Mouse (Mus musculus) activated CD4-positive, CD25-positive, alpha-beta regulatory T cell, adult 4 months (primary cell): ENCODE results near the gene Rab40c. TPM values are rescaled to one million over a fixed set of nuclear protein-coding genes. Genes with fewer than 3 reads are reported as not detected.
"Not testable (repeated sequence)": the region's sequence is repeated elsewhere in the genome, so short reads cannot be mapped to it uniquely, and the experiment has no call there.

Experiments
- ATAC-seq: one replicate; pipeline ENCODE4 v1.8.0; 2017
- polyA plus RNA-seq, 2 experiments: library from polyadenylated mRNA; unstranded; fragments of 100-300 nt; shearing (Covaris generic); gene quantifications; one replicate each; pipeline ENCODE4 v1.2.1; 2017

Rab40c gene
- polyA plus RNA-seq, 2 experiments from 2014 or later, result 5.1 to 5.6 TPM

DNA sequence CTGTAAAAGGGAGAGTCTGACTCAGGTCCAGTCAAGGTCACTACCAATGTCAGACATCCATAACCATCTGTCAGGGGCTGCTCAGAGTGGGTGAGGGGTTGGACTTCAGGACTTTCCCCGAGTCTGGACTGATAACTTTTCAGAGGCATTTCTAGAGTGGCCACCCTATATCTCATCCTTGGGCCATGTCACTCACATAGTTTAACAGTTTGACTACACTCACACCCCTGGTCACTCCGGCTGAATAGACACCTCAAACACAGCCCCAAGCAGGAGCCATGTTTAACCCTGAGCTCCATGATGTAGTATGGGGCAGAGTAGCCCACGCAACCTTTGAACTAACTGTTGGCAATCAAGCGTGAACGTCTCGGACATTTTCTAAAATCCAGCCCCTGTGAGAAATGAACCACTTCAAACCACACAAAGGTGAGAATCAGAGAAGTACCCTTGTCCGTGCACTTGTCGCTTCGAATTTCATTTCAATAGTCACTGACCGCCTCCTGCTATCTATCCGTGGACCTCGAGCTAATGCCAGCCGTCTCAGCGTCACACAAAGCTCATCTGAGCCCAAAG, 45.3 kb downstream of the Rab40c start:
- no peak for ATAC-seq

DNA sequence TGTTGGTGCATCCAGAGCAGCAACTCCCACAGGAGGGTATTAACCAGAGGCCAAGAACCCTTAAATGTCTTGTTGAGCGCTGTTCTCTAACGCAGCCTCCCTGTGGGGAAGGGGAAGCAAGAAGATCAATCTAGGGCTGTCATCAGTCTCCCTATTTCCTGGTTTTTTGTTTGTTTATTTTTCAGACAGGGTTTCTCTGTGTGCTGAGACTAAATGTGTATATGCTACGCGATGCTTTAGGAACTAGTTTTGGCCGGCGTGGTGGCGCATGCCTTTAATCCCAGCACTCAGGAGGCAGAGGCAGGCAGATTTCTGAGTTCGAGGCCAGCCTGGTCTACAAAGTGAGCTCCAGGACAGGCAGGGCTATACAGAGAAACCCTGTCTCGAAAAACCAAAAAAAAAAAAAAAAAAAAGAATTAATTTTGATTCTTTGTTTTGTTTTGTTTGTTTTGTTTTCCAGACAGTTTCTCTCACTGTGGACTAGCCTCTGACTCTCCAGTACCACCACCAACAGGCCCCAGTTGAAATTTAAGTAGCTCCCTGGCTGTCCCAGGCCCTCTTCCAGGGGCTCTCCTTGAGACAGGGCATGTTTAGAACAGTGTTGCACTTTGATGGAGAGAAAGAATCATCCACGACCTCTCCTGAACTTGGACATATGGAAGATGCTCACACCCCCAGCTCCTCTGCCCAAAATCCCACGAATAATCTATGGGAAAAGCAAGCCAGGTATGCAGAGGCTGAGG, 46.0 kb downstream of the Rab40c start:
- no peak for ATAC-seq

DNA sequence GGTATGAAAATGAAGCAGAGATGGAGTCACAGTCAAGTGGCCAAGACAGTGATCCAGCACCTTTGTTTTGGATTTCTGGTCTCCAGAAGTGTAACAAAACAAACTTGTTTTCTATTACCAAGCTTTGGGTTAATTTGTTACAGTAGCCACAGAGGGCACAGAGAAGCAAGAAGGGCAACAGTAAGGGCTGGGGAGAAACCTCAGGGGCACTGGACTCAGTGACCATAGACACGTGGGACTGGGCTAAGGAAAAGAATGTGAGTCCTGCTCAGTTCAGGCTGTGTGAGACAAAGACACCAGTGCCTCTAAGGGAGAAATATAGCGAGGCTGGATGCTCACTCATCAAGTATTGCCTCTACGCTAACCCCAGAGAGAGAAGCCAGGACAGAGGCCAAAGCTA, 46.9 kb downstream of the Rab40c start:
- no peak for ATAC-seq

DNA sequence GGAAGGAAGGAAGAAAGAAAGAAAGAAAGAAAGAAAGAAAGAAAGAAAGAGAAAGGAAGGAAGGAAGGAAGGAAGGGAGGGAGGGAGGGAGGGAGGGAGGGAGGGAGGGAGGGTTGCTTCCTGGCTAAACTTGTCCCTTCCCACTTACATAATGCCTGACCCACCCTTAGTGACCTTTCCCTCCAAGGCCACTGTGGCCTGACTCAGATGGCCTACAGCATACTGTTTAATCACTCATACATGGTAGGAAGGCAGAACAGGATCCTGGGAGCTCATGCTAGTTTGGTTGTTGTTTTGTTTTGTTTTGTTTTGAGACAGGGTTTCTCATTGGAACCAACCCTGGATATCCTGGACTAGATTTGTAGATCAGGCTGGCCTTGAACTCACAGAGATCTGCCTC, 48.0 kb downstream of the Rab40c start:
- ATAC-seq, result not testable (repeated sequence)

DNA sequence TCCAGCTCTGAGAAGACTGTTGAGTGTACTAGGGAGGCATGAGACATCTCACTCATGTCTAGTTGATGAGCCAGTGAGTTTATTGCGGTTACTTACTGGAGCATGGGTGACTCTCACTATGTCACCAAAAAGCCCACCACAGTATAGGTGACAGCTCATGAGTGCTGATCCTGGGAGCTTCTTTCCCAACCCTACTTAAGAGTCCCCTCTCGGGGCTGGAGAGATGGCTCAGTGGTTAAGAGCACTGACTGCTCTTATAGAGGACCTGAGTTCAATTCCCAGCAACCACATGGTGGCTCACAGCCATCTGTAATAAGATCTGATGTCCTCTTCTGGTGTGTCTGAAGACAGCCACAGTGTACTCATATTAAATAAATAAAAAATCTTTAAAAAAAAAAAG, 49.6 kb downstream of the Rab40c start:
- ATAC-seq, result no peak

DNA sequence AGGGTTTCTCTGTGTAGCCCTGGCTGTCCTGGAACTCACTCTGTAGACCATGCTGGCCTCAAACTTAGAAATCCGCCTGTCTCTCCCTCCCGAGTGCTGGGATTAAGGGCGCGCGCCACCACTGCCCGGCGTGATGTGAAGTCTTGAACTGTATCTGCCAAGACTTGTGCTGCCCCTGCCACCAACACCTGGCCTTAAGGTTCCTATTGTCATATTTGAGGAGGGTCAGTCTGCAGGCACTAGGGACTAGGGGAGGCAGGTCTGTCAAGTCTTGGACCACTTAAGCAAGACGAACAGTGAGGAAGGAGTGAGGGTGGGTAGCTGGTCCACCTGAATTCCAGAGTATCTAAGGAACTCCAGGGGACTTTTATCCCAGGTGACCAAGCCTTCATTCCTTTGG, 50.0 kb downstream of the Rab40c start:
- no peak for ATAC-seq

DNA sequence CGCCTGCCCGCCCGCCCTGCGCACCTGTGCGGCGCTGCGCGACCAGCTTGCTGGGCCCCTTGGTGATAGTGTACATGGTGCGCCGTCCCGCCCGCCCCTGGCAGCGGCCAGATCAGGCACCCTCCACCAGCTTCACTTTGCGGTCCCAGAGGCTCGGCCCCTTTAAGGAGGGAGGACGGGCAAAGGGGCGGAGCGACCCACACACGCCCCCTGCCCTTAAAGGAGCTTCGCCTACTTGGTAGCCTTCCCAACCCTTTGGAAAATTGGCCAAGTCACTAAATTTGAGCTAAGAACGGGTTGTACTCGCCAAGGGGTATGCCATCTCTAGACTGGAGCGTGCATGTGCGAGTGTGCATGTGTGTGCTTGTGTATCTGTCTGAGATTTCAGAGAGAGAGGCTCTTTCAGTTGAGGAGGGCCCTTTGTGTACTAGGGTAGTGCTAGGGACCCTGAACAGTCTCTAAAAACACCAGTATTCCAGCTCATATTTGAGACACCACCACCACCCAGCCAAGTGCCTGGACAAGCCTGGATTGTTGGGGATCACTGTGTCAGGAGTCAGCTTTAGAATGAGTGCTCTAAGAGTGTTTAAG, 50.8 kb downstream of the Rab40c start, which contains the start of gene Mcrip2:
Mcrip2 (minus strand) TSS at position 164 of the 591 bp plus-strand sequence.
- ATAC-seq, result peak; percentile 73

DNA sequence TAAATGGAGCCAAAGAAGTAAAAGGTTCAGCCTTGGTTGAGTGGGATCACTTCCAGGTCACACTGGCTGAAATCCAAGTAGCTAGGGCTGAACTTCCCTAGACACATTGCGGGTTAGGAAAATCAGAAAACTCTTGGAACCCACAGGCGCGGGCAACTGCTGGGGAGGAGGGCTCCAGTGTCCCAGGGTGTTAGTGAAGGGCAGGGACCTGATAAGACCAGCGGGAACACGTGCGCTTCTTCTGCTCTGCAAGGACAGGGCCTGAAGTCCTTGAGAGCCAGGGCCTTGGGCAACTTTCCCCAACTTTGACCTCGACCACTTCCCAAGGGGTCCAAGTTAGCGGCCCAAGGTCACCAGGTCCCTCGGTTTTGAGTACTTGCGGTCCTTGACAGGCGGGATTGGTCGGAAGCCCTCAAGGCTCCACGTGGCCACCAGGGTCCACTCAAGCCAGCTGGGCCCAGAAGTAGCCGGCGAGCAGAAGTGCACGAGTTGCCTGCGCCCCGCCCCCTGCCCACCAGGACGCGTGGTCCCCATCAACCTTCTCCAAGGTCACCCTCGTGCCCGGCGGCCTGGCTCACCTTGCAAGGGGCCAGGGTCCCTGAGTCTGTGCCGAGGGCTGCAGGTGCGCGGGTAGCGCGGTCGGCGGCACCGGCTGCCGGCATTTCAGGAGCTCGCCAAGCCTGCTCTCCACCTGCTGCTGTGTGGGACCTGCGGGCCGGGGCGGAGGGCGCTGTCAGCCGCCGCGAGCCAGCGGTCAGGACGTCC, 51.5 kb downstream of the Rab40c start:
- no peak for ATAC-seq

DNA sequence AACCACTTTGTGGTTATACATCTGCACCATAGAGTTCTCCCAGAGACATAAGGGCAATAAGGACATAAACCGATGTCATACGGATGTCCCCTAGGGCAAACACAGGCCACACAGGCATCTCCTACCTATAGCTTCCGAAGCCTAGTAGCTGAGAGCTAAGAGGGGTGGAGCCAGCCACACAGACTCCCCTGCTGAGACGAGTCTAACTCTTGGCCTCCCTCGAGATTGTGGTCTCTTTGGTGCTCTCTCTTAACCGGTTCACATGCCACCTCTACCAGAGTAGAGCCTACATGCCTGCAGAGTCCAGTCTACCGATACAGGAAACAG, 52.1 kb downstream of the Rab40c start:
- ATAC-seq, result no peak

DNA sequence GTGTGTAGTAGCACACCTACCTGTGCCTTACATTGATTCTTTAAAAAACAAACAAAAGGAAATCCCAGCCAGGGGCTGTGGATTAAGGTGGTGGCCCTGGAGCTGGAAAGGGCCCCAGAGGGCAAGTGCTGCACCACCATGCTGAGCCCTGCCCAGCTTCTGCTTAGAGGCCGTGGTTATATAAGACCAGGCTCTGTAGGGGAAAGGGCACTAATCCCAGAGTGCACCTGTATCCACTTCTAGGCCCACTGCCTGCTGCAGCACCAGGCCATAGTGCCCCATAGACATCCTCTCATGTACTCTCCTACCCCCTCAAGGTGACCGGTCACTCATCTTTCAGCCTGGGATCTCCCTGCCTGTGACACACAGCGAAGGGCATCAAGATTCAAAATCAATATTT, 53.4 kb downstream of the Rab40c start:
- no peak for ATAC-seq

DNA sequence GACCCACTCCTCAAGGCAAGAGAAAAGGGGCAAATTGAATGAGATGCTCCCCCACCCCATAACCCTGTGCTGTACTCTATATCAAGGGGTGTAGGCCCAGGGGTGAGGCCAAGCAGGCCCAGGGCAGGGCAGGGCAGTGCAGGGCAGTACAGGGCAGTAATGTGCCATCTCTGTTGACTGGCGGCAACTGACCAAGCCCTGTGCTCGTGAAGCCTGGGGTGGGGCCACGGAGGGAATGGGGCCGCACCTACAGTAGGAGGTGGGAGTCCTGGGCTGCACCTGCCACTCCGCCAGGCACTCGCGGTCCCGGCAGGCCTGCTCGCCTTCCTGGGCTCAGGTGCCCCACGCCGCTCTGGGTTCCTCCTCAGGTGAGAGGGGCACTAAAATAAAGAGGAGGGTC, 54.2 kb downstream of the Rab40c start:
- ATAC-seq, result no peak

DNA sequence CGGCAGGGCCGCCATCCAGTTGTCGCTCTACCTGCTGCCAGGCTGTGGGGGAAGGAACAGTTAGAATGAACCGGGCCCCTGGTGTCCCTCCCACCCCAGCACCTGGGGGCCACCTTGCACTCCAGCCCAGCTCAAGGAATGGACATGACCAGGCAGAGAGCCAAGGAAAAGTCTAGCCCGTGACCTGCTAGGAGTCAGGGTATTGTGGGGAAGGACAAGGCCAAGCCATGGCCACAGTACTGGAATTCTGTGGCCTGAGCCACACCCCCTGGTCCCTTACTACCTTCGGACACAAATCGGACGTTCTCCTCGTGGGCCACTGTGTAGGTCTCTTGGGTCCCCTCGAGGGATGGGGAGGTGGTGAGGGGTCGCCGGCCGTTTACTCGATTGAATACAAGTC, 55.2 kb downstream of the Rab40c start:
- ATAC-seq, result no peak

DNA sequence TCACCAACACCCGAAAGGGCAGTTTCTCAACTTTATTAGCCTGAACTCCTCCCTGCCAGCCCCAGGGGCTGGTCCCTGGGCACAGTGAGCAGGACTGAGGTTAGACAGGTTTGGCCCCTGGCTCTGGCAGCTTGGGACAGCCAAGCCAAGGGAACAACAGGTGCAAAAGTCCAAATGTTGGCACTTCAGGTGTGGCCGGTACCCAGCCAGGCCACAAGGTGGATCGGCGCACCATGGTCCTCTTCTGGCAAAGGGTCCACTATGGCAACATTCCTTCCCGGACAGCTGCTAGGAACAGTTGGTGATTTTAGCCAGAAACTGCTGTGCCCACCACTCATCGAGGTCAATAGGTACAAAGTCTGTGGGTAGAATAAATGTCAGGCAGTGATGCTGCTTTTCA, 55.8 kb downstream of the Rab40c start:
- ATAC-seq, result no peak

DNA sequence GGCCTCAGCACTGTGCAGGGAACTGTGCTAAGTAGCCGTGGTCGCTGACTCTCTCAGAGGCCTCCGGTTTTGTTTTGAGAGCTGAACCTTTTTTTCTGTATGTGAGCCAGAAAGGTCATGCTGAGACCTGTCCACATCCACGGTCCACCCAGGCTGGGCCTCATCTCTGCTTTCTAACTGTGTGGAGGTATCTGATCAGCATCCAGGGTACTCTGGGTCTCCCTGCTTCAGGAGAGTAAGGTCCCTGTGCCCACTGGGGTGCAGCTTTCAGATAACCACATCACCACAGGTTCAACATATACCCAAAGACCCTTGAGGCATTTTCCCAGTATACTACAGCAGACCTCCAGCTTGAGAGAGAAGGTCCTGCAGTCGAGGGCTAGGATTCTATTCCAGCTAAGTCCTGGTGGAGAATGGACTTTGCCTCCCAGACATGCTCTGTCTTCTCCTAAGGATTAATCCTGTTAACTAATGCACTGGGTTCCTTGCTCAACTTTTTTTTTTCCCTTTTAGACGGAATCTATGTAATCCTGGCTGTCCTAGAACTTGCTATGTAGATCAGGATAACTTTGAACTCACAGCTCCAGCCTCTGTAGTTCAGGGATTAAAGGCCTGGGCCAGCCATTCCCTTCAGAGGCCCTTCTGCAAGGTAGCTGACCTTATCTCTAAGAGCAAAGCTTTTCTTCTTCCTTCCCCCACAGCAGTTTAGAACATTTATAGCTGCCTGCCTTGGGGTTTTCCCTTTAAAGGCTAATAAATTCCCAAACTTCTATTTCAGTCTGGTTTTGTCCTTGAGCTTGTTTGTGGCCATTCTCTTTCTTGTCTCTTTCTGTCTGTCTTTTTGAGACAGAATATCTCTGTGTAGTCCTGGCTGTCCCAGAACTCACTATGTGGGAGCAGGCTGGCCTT, 57.6 kb downstream of the Rab40c start:
- peak; percentile 4 for ATAC-seq

DNA sequence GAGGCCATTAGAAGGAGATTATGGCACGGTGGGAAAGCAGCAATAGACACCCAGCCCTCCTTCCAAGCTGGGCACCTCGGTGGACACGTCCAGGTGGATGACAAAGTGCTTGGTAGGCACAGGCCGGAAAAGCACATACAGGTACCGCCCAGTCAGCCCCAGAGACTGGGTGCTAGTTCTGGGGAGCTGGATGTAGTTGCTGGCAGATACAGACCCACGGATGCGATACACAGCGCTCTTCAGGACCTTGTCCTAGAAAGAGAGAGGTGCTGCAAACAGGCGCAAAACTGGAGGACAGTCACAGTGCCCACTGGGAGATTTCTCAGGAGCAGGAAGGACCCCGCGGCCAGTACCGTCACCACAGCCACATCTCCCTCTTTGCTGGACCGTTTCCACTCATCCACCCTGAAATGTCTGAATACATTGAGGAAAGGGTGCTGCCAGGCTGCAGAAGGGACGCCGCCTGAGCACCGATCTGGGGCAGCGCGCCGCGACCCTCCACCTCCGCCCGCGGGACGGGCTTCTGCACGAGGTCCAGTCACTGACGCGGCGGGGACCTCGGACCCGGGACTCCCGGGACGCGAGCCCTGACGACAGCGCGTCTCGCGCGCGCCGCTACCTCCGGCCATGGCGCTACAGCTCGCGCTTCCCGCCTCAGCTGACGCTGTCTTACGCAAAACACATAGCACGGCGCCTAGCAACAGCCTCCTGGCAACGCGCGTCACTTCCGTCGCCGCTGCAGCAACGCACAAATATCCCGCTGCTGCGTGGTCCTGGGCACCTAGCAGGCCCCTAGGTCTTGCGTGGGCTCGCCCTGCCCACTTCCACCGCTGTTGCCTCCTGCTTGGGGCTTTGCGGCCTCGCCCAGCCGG, 58.5 kb downstream of the Rab40c start, which contains the start of gene Wdr90:
Wdr90 (minus strand) TSS at position 670 of the 872 bp plus-strand sequence.
- peak; percentile 99 for ATAC-seq

DNA sequence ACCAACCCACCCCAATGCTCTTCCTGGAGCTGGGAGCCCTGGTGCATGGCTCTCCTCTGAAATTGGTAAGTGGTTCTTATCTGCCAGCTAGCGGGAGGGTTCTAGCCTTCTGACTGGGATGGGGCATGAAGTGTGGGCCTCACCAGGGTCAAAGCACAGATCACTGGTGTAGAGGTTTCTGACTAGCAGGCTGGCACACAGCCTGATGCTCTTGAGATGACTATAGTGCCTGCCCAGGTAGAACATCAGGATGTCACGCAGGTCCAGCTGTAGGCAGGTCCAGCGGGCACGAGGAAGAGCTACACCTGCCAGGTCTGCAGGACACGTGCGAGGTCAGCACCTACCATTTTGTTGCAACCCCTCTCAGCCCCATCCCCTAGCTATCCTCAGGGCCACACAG, 59.3 kb downstream of the Rab40c start:
- ATAC-seq, result no peak

DNA sequence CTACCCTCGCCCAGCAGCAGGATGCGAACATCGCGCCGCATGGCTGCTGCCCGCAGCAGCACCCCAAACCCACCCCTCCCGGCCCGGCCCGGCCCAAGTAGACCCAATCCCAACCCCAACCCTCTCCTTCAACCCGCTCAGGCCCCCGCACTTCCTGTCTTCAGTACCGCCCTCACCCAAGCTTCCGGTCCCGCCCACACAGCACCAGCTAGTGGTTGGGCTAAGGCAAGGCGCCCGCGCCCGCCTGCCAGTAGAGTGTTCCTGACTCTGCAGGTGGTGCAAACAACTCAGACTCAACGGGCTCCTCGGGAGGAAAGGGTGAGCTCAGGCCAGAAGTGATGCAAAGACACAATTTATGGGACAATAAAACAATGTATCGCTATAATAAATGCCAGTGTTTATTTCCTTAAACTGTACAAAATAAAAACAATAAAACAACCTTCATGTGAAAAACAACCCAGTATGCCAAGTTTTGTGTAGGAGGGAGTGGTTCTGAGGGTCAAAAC, 75.1 kb downstream of the Rab40c start, which contains the start of gene Rhot2:
Rhot2 (minus strand) TSS at position 456 of the 506 bp plus-strand sequence.
- ATAC-seq, result peak; percentile 100

DNA sequence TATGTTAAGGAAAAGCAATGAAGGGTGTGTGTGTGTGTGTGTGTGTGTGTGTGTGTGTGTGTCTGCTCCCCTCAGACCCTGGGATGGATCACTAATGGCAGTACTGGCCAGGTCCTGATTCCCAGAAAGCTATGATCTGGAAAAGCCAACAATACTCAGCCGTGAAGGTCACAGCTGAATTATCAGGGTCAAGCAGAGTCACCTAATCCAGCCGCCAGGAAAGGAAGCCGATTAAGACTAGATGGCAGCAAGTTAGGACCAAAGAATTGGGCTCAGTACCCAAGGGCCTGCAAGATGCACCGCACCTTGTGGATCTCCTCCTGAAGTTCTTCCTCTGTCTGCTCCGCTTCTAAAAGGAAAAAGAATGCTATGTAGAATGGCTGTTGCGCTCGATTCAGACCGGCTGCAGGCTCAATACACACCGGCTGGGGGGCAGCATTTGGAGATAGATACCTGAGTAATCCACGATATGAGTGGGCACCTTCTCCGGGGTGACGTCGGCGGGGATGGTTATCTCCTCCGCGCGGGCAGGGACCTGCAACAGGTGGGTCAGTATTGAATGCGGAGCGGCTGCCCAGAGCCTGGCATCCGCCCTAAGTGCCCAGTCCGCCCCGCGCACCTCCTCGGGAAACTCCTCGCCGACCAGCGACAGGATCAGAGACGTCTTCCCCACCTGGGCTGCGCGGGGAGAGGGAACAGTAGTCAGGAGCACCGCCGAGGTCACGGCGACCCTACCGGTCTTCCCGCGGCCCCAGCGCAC, 75.7 kb downstream of the Rab40c start:
- ATAC-seq, result peak; percentile 6

DNA sequence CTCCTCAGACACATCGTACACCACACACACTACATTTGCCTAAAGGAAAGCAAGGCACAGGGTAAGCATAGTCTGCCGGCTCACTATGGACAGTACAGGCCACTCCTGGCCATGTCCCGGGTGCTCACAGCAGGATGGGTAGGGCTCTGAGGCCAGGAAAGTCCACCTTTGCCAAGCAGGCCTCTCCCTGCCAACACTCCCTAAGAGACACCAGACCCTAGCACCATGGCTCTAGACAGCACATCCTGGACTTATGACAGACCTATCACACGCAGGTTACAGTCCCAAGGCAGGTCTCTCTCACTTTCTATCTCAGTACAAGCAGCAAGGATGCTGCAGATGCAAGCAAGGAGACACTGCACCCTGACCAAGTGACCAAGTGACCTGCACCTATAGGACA, 76.4 kb downstream of the Rab40c start:
- ATAC-seq, result no peak

DNA sequence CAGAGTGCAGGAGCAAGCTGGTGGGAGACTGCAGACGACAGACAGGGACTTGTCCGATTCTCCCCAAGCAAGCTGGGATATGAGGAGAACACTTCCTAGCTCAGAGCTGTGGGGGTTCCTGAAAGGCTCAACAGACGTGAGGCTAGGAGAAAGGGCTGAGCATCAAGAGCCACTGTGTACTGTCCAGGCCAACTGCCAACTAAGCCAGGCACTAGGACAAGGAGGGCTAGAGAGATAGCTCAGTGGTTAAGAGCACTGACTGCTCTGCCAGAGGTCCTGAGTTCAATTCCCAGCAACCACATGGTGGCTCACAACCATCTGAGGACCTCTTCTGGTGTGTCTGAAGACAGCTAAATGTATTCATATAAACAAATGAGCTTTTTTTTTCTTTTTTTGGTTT, 77.0 kb downstream of the Rab40c start:
- ATAC-seq, result no peak
